Mouse (Mus musculus): ENCODE measurements at regions not wholly inside any gene's neighbourhood (a gene's known extent, or its start where the extent isn't known, plus 50 kb on each side); places are given as distances from the start of the nearest gene placed in this dataset.

DNA sequence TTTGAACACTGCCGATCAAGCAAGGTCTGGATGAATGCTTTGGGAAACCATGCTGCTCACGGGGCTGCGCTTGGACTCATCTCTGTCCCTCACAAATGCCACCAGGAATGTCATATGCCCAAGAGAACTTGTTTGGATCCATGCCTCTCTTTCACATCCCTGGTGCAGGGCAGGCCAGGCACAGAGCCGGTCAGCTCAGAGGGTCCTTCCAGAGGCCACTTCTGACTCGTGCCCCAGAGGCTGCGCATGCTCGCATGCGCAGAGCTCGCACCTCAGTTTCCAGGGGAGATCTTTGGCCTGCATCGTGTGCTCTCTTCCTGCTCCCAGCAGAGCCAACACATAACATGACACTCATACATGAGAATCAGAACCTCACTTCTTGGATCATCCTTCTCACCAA, 111.1 kb downstream of the Tfap2c start:
- no peak overlapping the region for H3K4me3 ChIP-seq (replicated peaks)
- no peak for ATAC-seq
- H3K9ac ChIP-seq (replicated peaks), result no peak overlapping the region
- H3K4me1 ChIP-seq (replicated peaks), result peaks cover 19% of the 10 kb centered on the region
- H3K9me3 ChIP-seq, result no peaks in the 10 kb centered on the region
- no peak overlapping the region for H3K4me2 ChIP-seq (replicated peaks)
- H3K27ac ChIP-seq, result no peak overlapping the region
- no peaks in the 10 kb centered on the region for H3K36me3 ChIP-seq
- 63% methylated on average over 10 of the region's 10 CpGs for WGBS
- H3K27me3 ChIP-seq, result peaks cover 37% of the 10 kb centered on the region

DNA sequence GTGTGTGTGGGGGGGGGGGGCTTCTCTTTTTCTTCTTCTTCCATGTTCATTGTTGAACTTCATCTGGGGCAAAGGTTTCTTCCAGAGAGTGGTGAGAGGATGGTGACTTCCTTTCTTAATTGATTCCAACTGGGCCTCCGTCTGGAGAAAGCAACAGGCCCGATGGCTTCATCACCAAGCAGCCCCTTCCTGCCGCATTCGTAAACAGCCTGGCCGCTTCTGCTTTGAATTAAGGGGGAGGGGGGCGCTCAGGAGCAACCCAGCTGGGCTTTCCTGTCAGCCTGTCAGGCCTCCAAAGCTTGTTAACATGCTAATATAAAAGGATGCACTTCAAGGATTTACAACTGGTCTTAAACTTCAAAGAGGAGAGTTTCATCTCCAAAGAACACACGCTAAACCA, 111.5 kb downstream of the Tfap2c start:
- H3K4me2 ChIP-seq (replicated peaks), result no peak overlapping the region; the same call in 1 of the 2 replicates
- peaks cover 37% of the 10 kb centered on the region for H3K27me3 ChIP-seq
- H3K4me3 ChIP-seq (replicated peaks), result no peak overlapping the region
- no peaks in the 10 kb centered on the region for H3K9me3 ChIP-seq
- ATAC-seq, result peak; percentile 24; the same call in 1 of the 2 replicates
- WGBS, result 2% methylated on average over 7 of the region's 7 CpGs
- H3K36me3 ChIP-seq, result no peaks in the 10 kb centered on the region
- H3K9ac ChIP-seq (replicated peaks), result no peak overlapping the region
- H3K27ac ChIP-seq, result no peak overlapping the region
- H3K4me1 ChIP-seq (replicated peaks), result peaks cover 19% of the 10 kb centered on the region

DNA sequence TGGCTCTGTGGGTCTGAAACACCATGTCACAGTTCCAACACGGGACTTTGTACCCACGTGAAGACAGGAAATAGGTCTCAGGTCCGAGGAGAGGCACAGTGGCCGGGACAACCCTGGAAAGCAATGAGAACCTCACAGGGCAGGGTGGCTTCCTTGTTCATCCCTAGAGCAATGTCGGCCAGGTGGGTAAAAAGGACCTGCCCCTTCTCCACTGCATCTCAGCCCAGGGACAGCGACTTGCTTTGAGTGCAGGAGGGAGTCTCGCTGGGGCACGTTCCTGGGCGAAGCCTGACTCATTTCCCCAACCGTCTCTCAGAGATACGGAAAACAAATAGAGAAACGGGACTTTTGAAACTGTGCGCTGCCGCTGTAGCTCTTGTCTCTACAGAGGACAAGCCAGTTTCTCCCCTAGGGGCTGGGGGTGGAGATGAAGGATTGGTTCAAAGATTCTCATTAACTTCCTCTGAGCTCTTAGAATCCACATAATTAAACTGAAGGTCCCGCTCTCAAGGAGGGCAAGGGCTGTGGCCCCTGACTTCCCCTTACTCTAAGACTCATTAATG, 112.1 kb downstream of the Tfap2c start:
- H3K36me3 ChIP-seq, result no peaks in the 10 kb centered on the region
- 10% methylated on average over 15 of the region's 15 CpGs for WGBS
- H3K9ac ChIP-seq (replicated peaks), result no peak overlapping the region
- H3K27ac ChIP-seq, result no peak overlapping the region
- H3K9me3 ChIP-seq, result no peaks in the 10 kb centered on the region
- H3K4me1 ChIP-seq (replicated peaks), result peaks cover 19% of the 10 kb centered on the region
- peaks cover 37% of the 10 kb centered on the region for H3K27me3 ChIP-seq
- no peak for ATAC-seq
- H3K4me2 ChIP-seq (replicated peaks), result peak overlapping the region; percentile 18; the same call in 1 of the 2 replicates
- H3K4me3 ChIP-seq (replicated peaks), result no peak overlapping the region

DNA sequence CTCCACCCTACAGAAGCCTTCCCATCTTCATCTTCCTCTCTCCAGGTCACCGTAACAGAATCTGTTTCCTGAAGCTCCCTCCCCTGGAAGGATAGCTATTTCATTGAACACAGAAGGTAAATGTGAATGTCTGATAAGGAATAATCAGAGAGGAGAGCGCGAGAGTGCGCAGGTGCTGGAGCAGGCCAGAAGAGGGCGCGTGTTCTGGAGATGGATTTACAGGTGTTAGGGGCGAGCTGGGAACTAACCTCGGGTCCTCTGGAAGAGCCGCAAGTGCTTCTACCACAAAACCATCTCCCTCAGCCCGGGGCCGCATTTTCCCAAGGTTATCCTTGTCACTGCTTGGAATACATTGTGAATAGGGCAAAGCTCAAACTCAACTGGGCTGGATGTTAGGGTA, 112.8 kb downstream of the Tfap2c start:
- 63% methylated on average over 11 of the region's 11 CpGs for WGBS
- Histone ChIP-seq H3K36me3 (no peaks in the 10 kb centered on the region), H3K9ac (replicated peaks) (no peak overlapping the region), H3K4me2 (replicated peaks) (no peak overlapping the region), H3K27ac (no peak overlapping the region), H3K4me1 (replicated peaks) (peaks cover 19% of the 10 kb centered on the region), H3K9me3 (no peaks in the 10 kb centered on the region), H3K4me3 (replicated peaks) (no peak overlapping the region), H3K27me3 (peaks cover 37% of the 10 kb centered on the region)
- ATAC-seq, result no peak

DNA sequence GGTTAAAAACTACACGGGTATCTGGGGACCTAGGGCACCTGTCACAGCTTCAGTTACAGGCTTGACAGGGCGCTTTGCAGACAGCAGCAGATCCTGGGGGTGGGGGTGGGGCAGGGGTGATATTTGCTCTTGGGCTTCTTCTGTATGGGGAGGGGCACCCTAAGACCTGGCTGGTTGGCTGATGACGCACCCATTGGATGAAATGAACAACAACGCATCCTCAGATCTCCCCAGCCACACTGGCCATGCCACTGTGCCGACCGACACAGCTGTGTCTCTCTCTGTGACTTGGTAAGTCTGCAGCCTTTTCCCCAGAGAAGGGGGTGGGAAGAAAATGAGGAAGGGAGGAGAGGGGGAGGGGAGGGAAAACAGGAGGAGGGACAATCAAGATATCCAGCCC, 114.3 kb downstream of the Tfap2c start:
- 8% methylated on average over 6 of the region's 6 CpGs for WGBS
- no peak overlapping the region for H3K9ac ChIP-seq (replicated peaks)
- peaks cover 40% of the 10 kb centered on the region for H3K27me3 ChIP-seq

DNA sequence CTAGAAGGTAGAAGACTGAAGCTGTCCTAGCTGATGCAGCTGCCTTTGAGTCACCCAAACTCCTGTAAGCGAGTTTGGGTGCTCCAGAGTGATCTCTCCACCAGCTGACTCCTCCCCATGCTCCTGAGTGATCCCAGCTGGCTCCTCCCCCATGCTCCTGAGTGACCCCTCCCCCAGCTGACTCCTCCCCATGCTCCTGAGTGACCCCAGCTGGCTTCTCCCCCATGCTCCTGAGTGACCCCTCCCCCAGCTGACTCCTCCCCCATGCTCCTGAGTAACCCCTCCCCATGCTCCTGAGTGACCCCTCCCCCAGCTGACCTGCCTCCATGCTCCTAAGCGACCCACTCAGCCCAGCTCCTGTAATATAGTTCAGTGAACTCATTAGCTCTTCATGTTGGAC, 123.7 kb downstream of the Tfap2c start:
- Histone ChIP-seq H3K36me3 (no peaks in the 10 kb centered on the region), H3K9ac (replicated peaks) (no peak overlapping the region), H3K4me1 (replicated peaks) (no peaks in the 10 kb centered on the region), H3K27me3 (no peaks in the 10 kb centered on the region), H3K4me3 (replicated peaks) (no peak overlapping the region), H3K9me3 (no peaks in the 10 kb centered on the region), H3K27ac (no peak overlapping the region), H3K4me2 (replicated peaks) (no peak overlapping the region)
- no peak for ATAC-seq
- WGBS, result 21% methylated on average over 2 of the region's 2 CpGs

More for the DNA sequence above, 114.3 kb downstream of the Tfap2c start:
- Histone ChIP-seq H3K4me3 (replicated peaks) (no peak overlapping the region), H3K9me3 (no peaks in the 10 kb centered on the region), H3K4me1 (replicated peaks) (peaks cover 19% of the 10 kb centered on the region), H3K36me3 (no peaks in the 10 kb centered on the region), H3K27ac (no peak overlapping the region), H3K4me2 (replicated peaks) (peak overlapping the region; percentile 5)
- ATAC-seq, result peak; percentile 59; the same call in 1 of the 2 replicates

DNA sequence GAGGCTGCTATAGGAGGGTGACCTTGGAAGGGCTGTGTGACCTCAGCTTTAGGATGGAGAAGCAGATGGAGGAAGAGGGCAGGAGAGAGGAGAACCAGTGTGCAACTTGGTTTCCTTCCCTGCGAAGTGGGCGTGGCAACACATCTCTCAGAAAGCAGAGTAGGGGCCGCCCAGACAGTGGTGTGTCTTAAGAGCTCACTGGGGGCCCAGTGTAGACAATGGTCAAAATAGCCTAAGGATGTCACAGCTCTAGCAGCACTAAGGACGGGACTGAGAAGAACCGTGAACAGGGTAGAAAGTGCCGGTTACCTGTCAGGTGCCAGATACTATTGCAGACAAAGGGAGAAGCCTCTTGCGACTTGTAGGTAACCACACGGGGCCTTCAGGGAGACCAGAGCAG, 125.2 kb downstream of the Tfap2c start:
- Histone ChIP-seq H3K4me1 (replicated peaks) (no peaks in the 10 kb centered on the region), H3K27ac (no peak overlapping the region), H3K4me3 (replicated peaks) (no peak overlapping the region), H3K4me2 (replicated peaks) (no peak overlapping the region), H3K9ac (replicated peaks) (no peak overlapping the region), H3K27me3 (no peaks in the 10 kb centered on the region), H3K9me3 (no peaks in the 10 kb centered on the region), H3K36me3 (no peaks in the 10 kb centered on the region)
- ATAC-seq, result no peak
- WGBS, result 81% methylated on average over 8 of the region's 8 CpGs

DNA sequence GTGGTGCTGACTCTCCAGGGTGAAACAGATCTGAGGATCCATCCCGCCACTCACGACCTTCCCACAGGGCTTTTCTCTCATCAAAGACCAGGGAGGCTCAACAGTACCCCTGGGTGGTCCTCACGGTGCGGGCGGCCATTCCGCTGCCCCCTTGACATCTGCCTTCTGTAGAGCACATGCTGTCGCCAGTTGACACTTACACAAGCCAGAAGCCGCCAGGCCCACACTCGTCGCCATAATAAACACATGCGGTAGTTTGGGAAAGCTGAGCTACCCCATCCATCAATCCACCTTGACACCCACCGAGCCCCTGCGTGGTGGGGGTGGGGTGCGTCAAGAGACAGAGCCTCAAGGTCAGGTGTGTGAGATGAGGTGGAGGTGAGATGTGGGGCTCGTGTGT, 125.7 kb downstream of the Tfap2c start:
- Histone ChIP-seq H3K4me2 (replicated peaks) (no peak overlapping the region), H3K27me3 (no peaks in the 10 kb centered on the region), H3K4me1 (replicated peaks) (no peaks in the 10 kb centered on the region), H3K27ac (no peak overlapping the region), H3K36me3 (no peaks in the 10 kb centered on the region), H3K4me3 (replicated peaks) (no peak overlapping the region), H3K9me3 (no peaks in the 10 kb centered on the region), H3K9ac (replicated peaks) (no peak overlapping the region)
- 84% methylated on average over 15 of the region's 15 CpGs for WGBS
- no peak for ATAC-seq

DNA sequence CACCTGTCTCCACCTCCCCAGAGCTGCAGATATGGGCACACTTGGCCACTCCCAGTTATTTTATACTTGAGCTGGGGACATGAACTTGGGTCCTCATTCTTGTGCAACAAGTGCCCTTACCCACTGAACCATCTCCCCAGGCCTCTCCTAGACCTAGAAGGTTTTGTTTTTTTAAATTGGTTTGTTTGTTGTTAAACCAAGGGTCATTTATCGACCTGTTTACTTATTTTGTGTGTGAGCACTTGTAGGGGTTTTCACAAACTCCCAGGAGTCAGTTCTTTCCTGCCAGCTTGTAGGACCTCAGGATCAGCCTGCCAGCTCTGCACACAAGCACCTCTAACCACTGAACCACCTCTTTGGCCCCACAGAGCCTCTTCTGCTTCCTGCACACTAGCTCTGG, 140.8 kb downstream of the Tfap2c start:
- H3K27me3 ChIP-seq, result no peaks in the 10 kb centered on the region
- no peak overlapping the region for H3K4me2 ChIP-seq (replicated peaks)
- 63% methylated on average over 1 of the region's 1 CpGs for WGBS
- no peaks in the 10 kb centered on the region for H3K36me3 ChIP-seq
- ATAC-seq, result no peak
- no peak overlapping the region for H3K4me3 ChIP-seq (replicated peaks)
- no peaks in the 10 kb centered on the region for H3K9me3 ChIP-seq
- H3K27ac ChIP-seq, result no peak overlapping the region
- no peak overlapping the region for H3K9ac ChIP-seq (replicated peaks)
- no peaks in the 10 kb centered on the region for H3K4me1 ChIP-seq (replicated peaks)

DNA sequence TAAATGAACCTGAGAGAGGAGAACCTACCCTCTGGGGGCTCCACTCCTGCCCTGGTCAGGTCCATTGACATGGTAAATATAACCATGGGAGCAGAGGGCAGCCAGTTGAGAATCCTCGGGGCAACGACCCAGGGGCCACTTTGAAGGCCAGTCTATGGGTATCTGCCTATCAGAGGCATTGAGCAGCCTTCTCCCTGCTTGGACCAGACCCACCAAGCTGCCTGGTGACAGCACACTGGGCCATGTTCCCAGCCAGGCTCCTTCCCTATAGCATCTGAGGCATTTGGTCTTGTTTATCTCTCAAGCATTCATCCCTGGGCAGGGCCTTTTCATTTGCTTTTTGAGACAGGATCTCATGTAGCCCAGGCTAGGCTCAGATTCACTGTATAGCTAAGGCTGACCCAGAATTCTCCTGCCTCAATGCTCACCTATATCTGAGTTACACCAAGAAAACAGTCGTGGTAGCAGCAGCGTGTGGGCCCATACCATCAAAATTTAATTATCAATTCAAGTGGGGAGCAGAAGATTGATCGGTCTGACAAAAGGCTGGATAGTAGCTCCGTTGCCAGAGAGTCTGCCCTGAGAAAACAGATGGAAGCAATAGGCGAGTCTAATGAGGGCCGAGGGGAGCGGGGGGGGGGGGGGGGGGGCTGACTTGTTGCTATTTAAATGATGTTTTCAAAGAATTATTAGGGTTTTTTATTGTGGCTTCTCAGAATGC, 141.7 kb downstream of the Tfap2c start:
- H3K4me2 ChIP-seq (replicated peaks), result no peak overlapping the region
- H3K27ac ChIP-seq, result no peak overlapping the region
- 54% methylated on average over 9 of the region's 9 CpGs for WGBS
- H3K27me3 ChIP-seq, result no peaks in the 10 kb centered on the region
- no peaks in the 10 kb centered on the region for H3K9me3 ChIP-seq
- no peaks in the 10 kb centered on the region for H3K4me1 ChIP-seq (replicated peaks)
- H3K4me3 ChIP-seq (replicated peaks), result no peak overlapping the region
- H3K36me3 ChIP-seq, result no peaks in the 10 kb centered on the region
- ATAC-seq, result no peak
- no peak overlapping the region for H3K9ac ChIP-seq (replicated peaks)

DNA sequence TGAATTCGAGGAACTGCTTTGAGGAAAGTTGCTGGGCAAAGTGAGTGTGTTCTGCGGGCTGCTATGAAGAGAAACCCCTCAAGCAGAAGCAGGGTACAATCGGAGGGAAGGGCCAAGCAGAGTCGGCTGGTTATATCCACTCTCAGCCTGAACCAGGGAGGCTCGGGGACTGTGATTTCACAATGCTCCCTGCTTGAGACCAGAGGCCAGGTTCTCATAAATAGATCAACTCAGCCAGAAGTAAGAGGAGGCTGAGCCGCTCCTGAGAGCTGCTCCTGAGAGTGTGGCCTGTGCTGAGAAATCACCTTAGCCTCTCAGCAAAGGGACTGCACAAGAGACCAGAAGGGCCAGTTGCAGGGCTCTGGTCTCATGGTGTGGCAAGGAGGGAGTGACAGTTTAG, 149.6 kb downstream of the Tfap2c start:
- 64% methylated on average over 6 of the region's 6 CpGs for WGBS
- no peak overlapping the region for H3K4me3 ChIP-seq (replicated peaks)
- no peak overlapping the region for H3K4me2 ChIP-seq (replicated peaks)
- no peak overlapping the region for H3K27ac ChIP-seq
- H3K4me1 ChIP-seq (replicated peaks), result no peaks in the 10 kb centered on the region
- no peaks in the 10 kb centered on the region for H3K36me3 ChIP-seq
- peaks cover 8% of the 10 kb centered on the region for H3K27me3 ChIP-seq
- no peak for ATAC-seq
- no peak overlapping the region for H3K9ac ChIP-seq (replicated peaks)
- H3K9me3 ChIP-seq, result no peaks in the 10 kb centered on the region

DNA sequence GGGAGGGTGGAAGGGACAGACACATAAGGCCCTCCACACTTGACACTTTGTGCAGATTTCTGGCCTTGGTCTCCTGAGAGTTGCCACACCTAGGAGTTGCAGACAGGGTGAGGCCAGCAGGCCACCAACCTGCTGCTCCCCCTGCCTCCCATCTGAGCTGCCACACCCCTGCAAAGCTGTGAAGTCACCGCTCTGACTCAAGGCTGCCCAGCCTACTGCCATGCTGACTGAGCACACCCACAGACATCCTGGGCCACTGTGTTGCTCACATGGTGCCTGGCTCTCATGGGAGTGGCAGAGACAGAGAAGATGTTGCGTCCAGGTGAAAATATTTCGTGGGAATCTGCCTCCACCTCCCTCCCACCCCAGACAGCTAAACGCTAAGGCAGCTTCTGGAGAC, 150.3 kb downstream of the Tfap2c start:
- 75% methylated on average over 4 of the region's 4 CpGs for WGBS
- no peak overlapping the region for H3K9ac ChIP-seq (replicated peaks)
- H3K4me1 ChIP-seq (replicated peaks), result no peaks in the 10 kb centered on the region
- no peak for ATAC-seq
- peaks cover 8% of the 10 kb centered on the region for H3K27me3 ChIP-seq
- H3K9me3 ChIP-seq, result no peaks in the 10 kb centered on the region
- H3K4me3 ChIP-seq (replicated peaks), result no peak overlapping the region
- H3K4me2 ChIP-seq (replicated peaks), result no peak overlapping the region
- no peaks in the 10 kb centered on the region for H3K36me3 ChIP-seq
- H3K27ac ChIP-seq, result no peak overlapping the region

DNA sequence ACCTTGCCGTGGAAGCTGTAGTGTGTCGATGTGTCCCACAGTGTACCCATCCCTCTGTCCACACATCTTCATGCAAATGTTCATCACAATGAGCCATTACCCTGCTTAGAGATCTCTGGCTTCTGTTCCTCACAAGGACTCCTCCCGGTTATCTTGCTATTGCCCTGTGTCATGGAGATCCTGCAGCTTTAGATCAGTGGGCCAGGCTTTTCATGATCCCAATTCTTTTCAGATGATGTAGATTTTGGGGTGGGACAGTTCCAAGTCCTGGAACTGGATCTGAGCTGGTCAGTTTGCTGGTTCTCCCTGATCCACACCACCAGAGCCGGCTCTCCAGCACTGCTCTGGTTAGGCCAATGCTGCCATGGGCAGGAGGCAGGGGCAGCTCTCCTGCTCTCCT, 161.2 kb downstream of the Tfap2c start:
- no peaks in the 10 kb centered on the region for H3K4me1 ChIP-seq (replicated peaks)
- no peak overlapping the region for H3K9ac ChIP-seq (replicated peaks)
- peaks cover 10% of the 10 kb centered on the region; the same call in 1 of the 2 replicates for H3K27me3 ChIP-seq
- H3K27ac ChIP-seq, result no peak overlapping the region
- 75% methylated on average over 4 of the region's 4 CpGs for WGBS
- H3K4me3 ChIP-seq (replicated peaks), result no peak overlapping the region
- no peaks in the 10 kb centered on the region for H3K36me3 ChIP-seq
- no peak for ATAC-seq
- no peak overlapping the region for H3K4me2 ChIP-seq (replicated peaks)
- no peaks in the 10 kb centered on the region for H3K9me3 ChIP-seq

All from midbrain, embryonic 13.5 days (tissue).